Mouse (Mus musculus) testis, adult 2 months (tissue): ENCODE data around the gene B3gnt9.

Experiments used
- CTCF ChIP-seq: fragments of 200-500 bp; IDR thresholded peaks from 2 replicates; pipeline ENCODE4 v1.5.1; 2012; ENCODE audit warnings: low read depth, mild to moderate bottlenecking, inconsistent platforms, low read length, moderate library complexity; ENCODE audit not compliant: control insufficient read depth, insufficient read depth, insufficient replicate concordance
- POLR2A ChIP-seq: fragments of 200-500 bp; IDR thresholded peaks from 2 replicates; pipeline ENCODE4 v1.6.1; 2012; ENCODE audit warnings: low read depth, mild to moderate bottlenecking, inconsistent platforms, low read length, moderate library complexity; ENCODE audit not compliant: control insufficient read depth

DNA sequence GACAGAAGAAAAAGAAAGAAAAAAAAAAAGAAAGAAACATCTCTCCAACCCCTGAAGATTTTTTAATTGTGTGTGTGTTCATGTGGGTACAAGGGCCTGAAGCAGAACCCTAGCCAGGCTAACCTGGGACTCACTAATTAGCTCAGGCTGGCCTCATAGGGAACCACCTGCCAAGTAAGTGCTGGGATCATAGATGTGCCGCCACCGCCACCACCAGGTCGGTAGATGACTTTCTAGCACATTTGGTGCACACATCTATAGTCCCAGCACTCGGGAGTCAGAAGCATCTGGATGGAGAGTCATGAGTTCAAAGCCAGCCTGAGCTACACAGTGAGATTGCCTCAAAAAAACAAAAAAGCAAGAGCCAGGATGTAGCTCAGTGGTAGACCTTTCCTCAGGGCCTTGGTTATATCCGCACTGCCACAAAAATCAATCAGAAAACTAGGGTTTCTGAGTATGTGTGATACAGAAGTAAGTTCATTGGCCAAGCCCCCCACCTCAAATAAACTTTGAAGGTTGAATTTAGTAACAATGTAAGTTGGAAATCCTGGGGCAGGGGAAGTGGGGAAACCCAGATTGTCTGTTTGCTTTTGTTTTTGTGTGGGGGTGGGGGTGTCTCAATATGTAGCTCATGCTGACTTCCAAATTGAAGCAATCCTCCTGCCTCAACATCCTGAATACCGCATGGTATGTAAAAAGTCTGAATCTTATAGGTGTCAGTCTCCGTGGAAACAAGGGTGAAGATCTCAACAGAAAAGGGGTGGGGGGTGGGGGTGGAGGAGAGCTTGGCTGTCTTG lies 2.6 kb upstream of the B3gnt9 start:
- TF ChIP-seq CTCF (no peak), POLR2A (no peak)
